Mouse (Mus musculus): ENCODE data around the gene Grm8. TPM values are rescaled to one million over a fixed set of nuclear protein-coding genes. Genes with fewer than 3 reads are reported as not detected.

The Grm8 gene
- total and polyA plus RNA-seq, 3 experiments, result 0.42 to 0.52 TPM; not detected in 1

GRCm38 (mm10) chr6:28114916-28115315 is 20.1 kb downstream of the Grm8 start:
- peak; percentile 40 for DNase-seq (ENCODE audit: low read depth, low spot score)
- H3K79me2 ChIP-seq (ENCODE audit: control insufficient read depth, insufficient read depth, low read length, poor library complexity), result no peaks in the 10 kb centered on the region
- no peak overlapping the region for H3K9ac ChIP-seq (ENCODE audit: control insufficient read depth, low read depth, low read length, poor library complexity, severe bottlenecking)
- no peak overlapping the region for H3K4me3 ChIP-seq (ENCODE audit: control insufficient read depth in 1 of 2, insufficient read depth in 1 of 2, low read depth in 2 of 2, low read length in 2 of 2)
- H3K36me3 ChIP-seq (ENCODE audit: control insufficient read depth in 1 of 2, insufficient read depth in 2 of 2, low read length in 2 of 2), result no peaks in the 10 kb centered on the region; a peak in 1 of 4 replicates
- no peak overlapping the region for H3K27ac ChIP-seq (ENCODE audit: control insufficient read depth, low read depth, low read length)
- H3K4me1 ChIP-seq (ENCODE audit: control insufficient read depth in 1 of 2, insufficient read depth in 2 of 2, low read length in 2 of 2), result no peaks in the 10 kb centered on the region
- H3K27me3 ChIP-seq (ENCODE audit: control insufficient read depth in 1 of 2, insufficient read depth in 2 of 2, low read length in 2 of 2), result no peaks in the 10 kb centered on the region; a peak in 2 of 4 replicates
- TF ChIP-seq MEF2A (IDR thresholded peaks at IDR 0.05; ENCODE audit: extremely low read depth, insufficient replicate concordance, low read depth, low read length, poor library complexity, severe bottlenecking) (no peak), ZNF384 (IDR thresholded peaks at IDR 0.05; ENCODE audit: low read depth, low read length) (no peak), ELF1 (IDR thresholded peaks at IDR 0.05; ENCODE audit: low read depth, low read length) (no peak), CTCF (IDR thresholded peaks at IDR 0.05 in 2 of 3, conservative IDR thresholded peaks at IDR 0.05 in 1 of 3; ENCODE audit: control insufficient read depth in 1 of 3, insufficient read depth in 1 of 3, low read depth in 2 of 3, low read length in 3 of 3, poor library complexity in 1 of 3, severe bottlenecking in 1 of 3) (no peak), BHLHE40 (IDR thresholded peaks at IDR 0.05; ENCODE audit: borderline replicate concordance, low read depth, low read length) (no peak)
- H3K9me3 ChIP-seq (replicated peaks; ENCODE audit: insufficient read depth, low read length), result no peaks in the 10 kb centered on the region

GRCm38 (mm10) chr6:28111551-28111950 is 23.4 kb downstream of the Grm8 start:
- H3K4me3 ChIP-seq (ENCODE audit: control insufficient read depth in 1 of 2, insufficient read depth in 1 of 2, low read depth in 2 of 2, low read length in 2 of 2), result no peak overlapping the region
- no peak overlapping the region for H3K9ac ChIP-seq (ENCODE audit: control insufficient read depth, low read depth, low read length, poor library complexity, severe bottlenecking)
- no peak overlapping the region for H3K27ac ChIP-seq (ENCODE audit: control insufficient read depth, low read depth, low read length)
- H3K79me2 ChIP-seq (ENCODE audit: control insufficient read depth, insufficient read depth, low read length, poor library complexity), result no peaks in the 10 kb centered on the region
- no peaks in the 10 kb centered on the region; a peak in 2 of 4 replicates for H3K27me3 ChIP-seq (ENCODE audit: control insufficient read depth in 1 of 2, insufficient read depth in 2 of 2, low read length in 2 of 2)
- H3K36me3 ChIP-seq (ENCODE audit: control insufficient read depth in 1 of 2, insufficient read depth in 2 of 2, low read length in 2 of 2), result no peaks in the 10 kb centered on the region; a peak in 1 of 4 replicates
- H3K4me1 ChIP-seq (ENCODE audit: control insufficient read depth in 1 of 2, insufficient read depth in 2 of 2, low read length in 2 of 2), result no peaks in the 10 kb centered on the region
- no peaks in the 10 kb centered on the region for H3K9me3 ChIP-seq (replicated peaks; ENCODE audit: insufficient read depth, low read length)
- TF ChIP-seq TCF12 (IDR thresholded peaks at IDR 0.05; ENCODE audit: low read depth, low read length) (no peak), ZC3H11A (IDR thresholded peaks at IDR 0.05; ENCODE audit: low read depth, low read length) (no peak), RCOR1 (IDR thresholded peaks at IDR 0.05; ENCODE audit: low read depth, low read length) (no peak), CHD1 (IDR thresholded peaks at IDR 0.05; ENCODE audit: low read depth, low read length) (no peak)
- DNase-seq (ENCODE audit: low read depth, low spot score), result no peak

- Histone ChIP-seq H3K9ac (ENCODE audit: control insufficient read depth, low read depth, low read length, poor library complexity, severe bottlenecking) (no peak overlapping the region), H3K79me2 (ENCODE audit: control insufficient read depth, insufficient read depth, low read length, poor library complexity) (no peaks in the 10 kb centered on the region)
Observed at GRCm38 (mm10) chr6:28102608-28103316, 32.2 kb downstream of the Grm8 start.

More at GRCm38 (mm10) chr6:28102608-28103316, 32.2 kb downstream of the Grm8 start:
- TF ChIP-seq EP300 (IDR thresholded peaks at IDR 0.05; ENCODE audit: low read depth in 1 of 2, low read length in 2 of 2) (no peak), CHD2 (IDR thresholded peaks at IDR 0.05; ENCODE audit: low read length) (no peak), CTCF (IDR thresholded peaks at IDR 0.05 in 2 of 3, conservative IDR thresholded peaks at IDR 0.05 in 1 of 3; ENCODE audit: control insufficient read depth in 1 of 3, insufficient read depth in 1 of 3, low read depth in 2 of 3, low read length in 3 of 3, poor library complexity in 1 of 3, severe bottlenecking in 1 of 3) (no peak), ELF1 (IDR thresholded peaks at IDR 0.05; ENCODE audit: low read depth, low read length) (no peak), USF2 (IDR thresholded peaks at IDR 0.05; ENCODE audit: borderline replicate concordance in 1 of 2, insufficient read depth in 1 of 2, low read depth in 1 of 2, low read length in 2 of 2) (no peak), MAX (IDR thresholded peaks at IDR 0.05; ENCODE audit: low read length) (no peak)
- Histone ChIP-seq H3K4me1 (ENCODE audit: control insufficient read depth in 1 of 2, insufficient read depth in 2 of 2, low read length in 2 of 2) (no peaks in the 10 kb centered on the region), H3K27ac (ENCODE audit: control insufficient read depth, low read depth, low read length) (no peak overlapping the region), H3K4me3 (ENCODE audit: control insufficient read depth in 1 of 2, insufficient read depth in 1 of 2, low read depth in 2 of 2, low read length in 2 of 2) (no peak overlapping the region), H3K9me3 (replicated peaks; ENCODE audit: insufficient read depth, low read length) (no peaks in the 10 kb centered on the region), H3K27me3 (ENCODE audit: control insufficient read depth in 1 of 2, insufficient read depth in 2 of 2, low read length in 2 of 2) (no peaks in the 10 kb centered on the region; a peak in 1 of 4 replicates), H3K36me3 (ENCODE audit: control insufficient read depth in 1 of 2, insufficient read depth in 2 of 2, low read length in 2 of 2) (no peaks in the 10 kb centered on the region)
- DNase-seq (ENCODE audit: low read depth, low spot score), result no peak

Measured in MEL (cell line).